Mouse (Mus musculus): Measurements from ENCODE around the gene Tomm22. TPM values are rescaled to one million over a fixed set of nuclear protein-coding genes. Genes with fewer than 3 reads are reported as not detected.
A peak's percentile ranks its signal among the peaks of the same experiment; 100 is the strongest.
"Not testable (repeated sequence)": the region's sequence is repeated elsewhere in the genome, so short reads cannot be mapped to it uniquely, and the experiment has no call there.

The Tomm22 gene
- polyA plus RNA-seq, 1 experiment from 2014 or later: 210 TPM

- WGBS: 76% methylated on average over 4 of the region's 4 CpGs
- Histone ChIP-seq H3K36me3 (peaks cover 34% of the 10 kb centered on the region), H3K4me2 (replicated peaks) (no peak overlapping the region), H3K9me3 (replicated peaks) (no peaks in the 10 kb centered on the region), H3K27ac (replicated peaks) (no peak overlapping the region), H3K4me1 (peaks cover 11% of the 10 kb centered on the region), H3K4me3 (replicated peaks) (no peak overlapping the region), H3K27me3 (no peaks in the 10 kb centered on the region), H3K9ac (no peak overlapping the region)
- ATAC-seq (ENCODE audit: insufficient number of reproducible peaks, low FRiP score, low TSS enrichment, low read depth): no peak
Observed at GRCm38 (mm10) chr15:79661852-79662251, 8.8 kb upstream of the Tomm22 start.

DNA sequence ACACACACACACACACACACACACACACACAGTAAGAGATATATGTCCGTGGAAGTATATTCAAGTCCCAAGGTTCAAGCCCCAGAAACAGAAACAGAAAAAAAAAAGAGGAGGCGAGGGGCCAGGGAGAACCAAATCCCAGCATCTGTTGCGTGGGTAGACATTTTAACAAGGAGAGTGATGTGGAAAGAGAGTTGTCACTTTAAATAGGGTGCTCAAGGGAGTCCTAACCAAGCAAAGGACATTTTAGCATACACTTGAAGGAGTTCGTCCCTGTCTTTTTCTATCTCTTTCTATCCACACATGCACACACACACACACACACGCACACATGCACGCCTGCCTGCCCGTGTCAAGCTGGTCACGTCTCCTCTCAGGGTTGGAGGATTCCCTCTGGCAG, 6.0 kb upstream of the Tomm22 start:
- Histone ChIP-seq H3K9me3 (replicated peaks) (no peaks in the 10 kb centered on the region), H3K27me3 (no peaks in the 10 kb centered on the region), H3K27ac (replicated peaks) (no peak overlapping the region), H3K4me3 (replicated peaks) (no peak overlapping the region), H3K9ac (no peak overlapping the region), H3K4me2 (replicated peaks) (no peak overlapping the region), H3K4me1 (peaks cover 4% of the 10 kb centered on the region), H3K36me3 (peaks cover 41% of the 10 kb centered on the region)
- 87% methylated on average over 8 of the region's 8 CpGs for WGBS
- ATAC-seq (ENCODE audit: insufficient number of reproducible peaks, low FRiP score, low TSS enrichment, low read depth): no peak

DNA sequence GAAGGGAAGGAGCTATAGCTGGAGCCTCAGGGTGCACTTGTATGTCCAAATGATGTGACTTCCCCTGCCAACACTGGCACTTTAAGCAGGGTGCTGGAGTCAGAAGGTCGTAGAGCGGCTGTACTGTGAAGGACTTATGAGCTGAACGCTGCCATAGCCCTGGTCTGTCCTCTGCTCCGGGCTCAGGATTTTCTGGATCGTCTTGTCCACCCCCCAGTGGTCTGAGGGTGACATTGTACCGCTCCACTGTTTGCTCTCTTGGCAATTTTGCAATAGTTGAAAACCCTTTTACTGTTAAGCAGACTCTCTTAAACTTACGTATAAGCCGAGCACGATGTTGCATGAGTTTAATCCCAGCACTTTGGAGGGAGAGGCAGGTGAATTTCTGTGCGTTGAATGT, 1.5 kb upstream of the Tomm22 start:
- Histone ChIP-seq H3K4me1 (peaks cover 13% of the 10 kb centered on the region), H3K9ac (no peak overlapping the region), H3K4me2 (replicated peaks) (no peak overlapping the region), H3K36me3 (peaks cover 42% of the 10 kb centered on the region), H3K27ac (replicated peaks) (no peak overlapping the region), H3K27me3 (no peaks in the 10 kb centered on the region), H3K4me3 (replicated peaks) (no peak overlapping the region), H3K9me3 (replicated peaks) (no peaks in the 10 kb centered on the region)
- no peak for ATAC-seq (ENCODE audit: insufficient number of reproducible peaks, low FRiP score, low TSS enrichment, low read depth)
- WGBS: 70% methylated on average over 10 of the region's 10 CpGs

DNA sequence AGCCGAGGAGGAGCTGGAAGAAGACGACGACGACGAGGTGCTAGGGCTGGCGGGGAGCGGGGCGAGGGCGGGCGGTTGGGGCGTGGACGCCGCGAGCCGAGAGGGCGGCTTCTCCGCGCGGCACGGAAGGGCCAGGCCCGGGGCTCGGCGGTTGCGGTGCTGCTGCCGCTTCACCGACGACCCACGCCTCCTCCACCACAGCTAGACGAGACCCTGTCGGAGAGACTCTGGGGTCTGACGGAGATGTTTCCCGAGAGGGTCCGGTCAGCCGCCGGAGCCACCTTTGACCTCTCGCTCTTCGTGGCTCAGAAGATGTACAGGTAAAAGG, 275 bp downstream of the Tomm22 start:
- Histone ChIP-seq H3K9ac (peak overlapping the region; percentile 78), H3K4me3 (replicated peaks) (peak overlapping the region; percentile 91), H3K27ac (replicated peaks) (peak overlapping the region; percentile 60; the same call in 1 of the 2 replicates), H3K4me2 (replicated peaks) (peak overlapping the region; percentile 73), H3K36me3 (peaks cover 51% of the 10 kb centered on the region), H3K9me3 (replicated peaks) (no peaks in the 10 kb centered on the region), H3K27me3 (no peaks in the 10 kb centered on the region), H3K4me1 (peaks cover 13% of the 10 kb centered on the region)
- ATAC-seq (ENCODE audit: insufficient number of reproducible peaks, low FRiP score, low TSS enrichment, low read depth): no peak
- WGBS: under 1% methylated on average over 37 of the region's 37 CpGs

- peaks cover 50% of the 10 kb centered on the region for H3K36me3 ChIP-seq
Observed at GRCm38 (mm10) chr15:79671828-79672348, 1.2 kb downstream of the Tomm22 start.

GRCm38 (mm10) chr15:79677936-79678335, 7.3 kb downstream of the Tomm22 start:
- Histone ChIP-seq H3K4me3 (replicated peaks) (no peak overlapping the region), H3K27ac (replicated peaks) (no peak overlapping the region), H3K36me3 (peaks cover 50% of the 10 kb centered on the region), H3K9me3 (replicated peaks) (no peaks in the 10 kb centered on the region), H3K27me3 (no peaks in the 10 kb centered on the region), H3K4me2 (replicated peaks) (no peak overlapping the region), H3K9ac (no peak overlapping the region), H3K4me1 (peaks cover 12% of the 10 kb centered on the region)
- no peak for ATAC-seq (ENCODE audit: insufficient number of reproducible peaks, low FRiP score, low TSS enrichment, low read depth)
- WGBS: 80% methylated on average over 2 of the region's 2 CpGs

More at GRCm38 (mm10) chr15:79671828-79672348, 1.2 kb downstream of the Tomm22 start:
- not testable (repeated sequence) for H3K9ac ChIP-seq; H3K27ac ChIP-seq (replicated peaks); H3K27me3 ChIP-seq; H3K9me3 ChIP-seq (replicated peaks); ATAC-seq (ENCODE audit: insufficient number of reproducible peaks, low FRiP score, low TSS enrichment, low read depth)
- Histone ChIP-seq H3K4me1 (peaks cover 13% of the 10 kb centered on the region), H3K4me3 (replicated peaks) (peak overlapping the region; percentile 91), H3K4me2 (replicated peaks) (peak overlapping the region; percentile 73)
- WGBS: 68% methylated on average over 11 of the region's 11 CpGs

GRCm38 (mm10) chr15:79681973-79682372, 11.3 kb downstream of the Tomm22 start:
- Histone ChIP-seq H3K4me2 (replicated peaks) (no peak overlapping the region), H3K27me3 (no peaks in the 10 kb centered on the region), H3K9me3 (replicated peaks) (no peaks in the 10 kb centered on the region), H3K36me3 (peaks cover 16% of the 10 kb centered on the region; the same call in 1 of the 2 replicates), H3K4me3 (replicated peaks) (no peak overlapping the region), H3K9ac (no peak overlapping the region), H3K4me1 (peaks cover 48% of the 10 kb centered on the region), H3K27ac (replicated peaks) (no peak overlapping the region)
- no peak for ATAC-seq (ENCODE audit: insufficient number of reproducible peaks, low FRiP score, low TSS enrichment, low read depth)
- 85% methylated on average over 4 of the region's 4 CpGs for WGBS

GRCm38 (mm10) chr15:79683146-79683545, 12.5 kb downstream of the Tomm22 start:
- Histone ChIP-seq H3K27me3 (no peaks in the 10 kb centered on the region), H3K4me1 (peaks cover 48% of the 10 kb centered on the region), H3K4me3 (replicated peaks) (no peak overlapping the region), H3K36me3 (0 out of 2 replicates have a peak, but pooled peaks cover 10% of the 10 kb centered on the region), H3K9me3 (replicated peaks) (no peaks in the 10 kb centered on the region), H3K9ac (no peak overlapping the region), H3K27ac (replicated peaks) (no peak overlapping the region), H3K4me2 (replicated peaks) (no peak overlapping the region)
- WGBS: 73% methylated on average over 6 of the region's 6 CpGs
- no peak for ATAC-seq (ENCODE audit: insufficient number of reproducible peaks, low FRiP score, low TSS enrichment, low read depth)

DNA sequence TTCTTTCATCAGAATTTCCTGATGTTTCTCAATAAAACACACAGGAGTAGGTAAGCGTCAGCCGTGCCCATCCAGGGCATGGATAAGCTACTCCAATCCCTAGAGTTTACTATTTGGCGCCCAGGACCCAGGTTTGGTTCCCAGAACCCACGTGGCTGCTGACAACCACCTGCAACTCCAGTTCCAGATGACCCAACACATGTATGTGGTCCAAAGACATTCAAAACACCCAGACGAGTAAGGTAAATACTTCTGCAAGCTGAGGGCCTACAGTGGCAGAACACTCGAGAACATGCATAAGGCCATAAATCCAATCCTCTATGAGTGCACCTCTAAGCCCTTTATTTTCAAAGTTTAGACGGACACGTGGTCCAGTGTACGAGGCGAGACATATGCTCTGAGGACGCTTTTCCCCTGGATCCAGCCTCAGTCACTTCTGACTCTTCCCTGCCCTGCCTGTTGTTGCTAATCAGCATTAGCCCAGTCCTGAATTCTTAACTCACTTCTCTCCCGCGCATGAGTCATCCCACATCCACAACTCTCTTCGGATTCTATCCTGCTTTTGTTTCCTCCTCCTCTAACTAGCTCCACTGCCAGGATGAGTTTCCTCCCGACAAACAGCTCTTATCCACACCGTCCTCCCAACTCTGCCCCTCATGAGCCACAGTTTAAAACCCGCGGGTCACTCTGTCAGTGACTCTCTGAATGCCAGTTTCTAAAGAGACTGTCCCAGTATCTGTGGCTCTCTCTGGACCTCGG, 13.2 kb downstream of the Tomm22 start:
- H3K9ac ChIP-seq: 0 out of 2 replicates have a peak overlapping the region, but pooled peaks have one; percentile 4
- H3K27ac ChIP-seq (replicated peaks): no peak overlapping the region
- H3K4me2 ChIP-seq (replicated peaks): peak overlapping the region; percentile 73
- H3K36me3 ChIP-seq: 0 out of 2 replicates have a peak, but pooled peaks cover 10% of the 10 kb centered on the region
- no peaks in the 10 kb centered on the region for H3K9me3 ChIP-seq (replicated peaks)
- WGBS: 61% methylated on average over 19 of the region's 19 CpGs
- H3K27me3 ChIP-seq: no peaks in the 10 kb centered on the region
- H3K4me1 ChIP-seq: peaks cover 53% of the 10 kb centered on the region
- H3K4me3 ChIP-seq (replicated peaks): peak overlapping the region; percentile 94
- ATAC-seq (ENCODE audit: insufficient number of reproducible peaks, low FRiP score, low TSS enrichment, low read depth): no peak

- no peak for ATAC-seq (ENCODE audit: insufficient number of reproducible peaks, low FRiP score, low TSS enrichment, low read depth)
- H3K4me1 ChIP-seq: peaks cover 54% of the 10 kb centered on the region
- 0 out of 2 replicates have a peak overlapping the region, but pooled peaks have one; percentile 47 for H3K9ac ChIP-seq
- WGBS: 71% methylated on average over 6 of the region's 6 CpGs
- H3K9me3 ChIP-seq (replicated peaks): no peaks in the 10 kb centered on the region
- H3K27me3 ChIP-seq: no peaks in the 10 kb centered on the region
- H3K4me3 ChIP-seq (replicated peaks): peak overlapping the region; percentile 94
- H3K36me3 ChIP-seq: 0 out of 2 replicates have a peak, but pooled peaks cover 7% of the 10 kb centered on the region
- peak overlapping the region; percentile 73 for H3K4me2 ChIP-seq (replicated peaks)
- H3K27ac ChIP-seq (replicated peaks): no peak overlapping the region
Observed at GRCm38 (mm10) chr15:79684616-79685015, 14.0 kb downstream of the Tomm22 start.

DNA sequence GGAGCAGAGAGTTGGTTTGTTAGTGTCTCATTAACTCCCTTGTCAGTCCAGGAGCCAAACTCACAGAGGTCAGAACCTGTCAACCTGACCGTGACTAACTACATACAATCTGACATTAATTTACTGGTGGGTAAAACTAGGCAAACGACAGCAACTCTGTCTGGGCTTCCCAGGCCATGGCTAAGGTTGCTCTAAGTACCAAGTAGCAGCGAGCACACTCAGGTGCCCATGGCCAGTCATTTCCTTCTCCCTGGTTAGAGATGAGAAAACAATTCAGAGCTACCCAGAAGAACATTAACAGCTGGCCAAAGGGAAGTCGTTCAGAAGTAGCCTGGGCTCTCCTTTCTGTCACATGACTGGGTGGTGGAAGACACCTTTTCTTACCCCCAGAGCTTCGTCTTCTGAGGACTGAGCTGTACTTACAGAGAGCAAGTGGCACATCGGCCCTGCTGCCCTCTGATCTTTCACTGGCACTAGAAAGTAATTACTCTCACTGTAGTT, 14.5 kb downstream of the Tomm22 start:
- peak overlapping the region; percentile 73 for H3K4me2 ChIP-seq (replicated peaks)
- no peak for ATAC-seq (ENCODE audit: insufficient number of reproducible peaks, low FRiP score, low TSS enrichment, low read depth)
- H3K36me3 ChIP-seq: 0 out of 2 replicates have a peak, but pooled peaks cover 7% of the 10 kb centered on the region
- peaks cover 59% of the 10 kb centered on the region for H3K4me1 ChIP-seq
- peak overlapping the region; percentile 94 for H3K4me3 ChIP-seq (replicated peaks)
- 26% methylated on average over 6 of the region's 6 CpGs for WGBS
- H3K27ac ChIP-seq (replicated peaks): no peak overlapping the region
- no peaks in the 10 kb centered on the region for H3K27me3 ChIP-seq
- no peaks in the 10 kb centered on the region for H3K9me3 ChIP-seq (replicated peaks)
- 0 out of 2 replicates have a peak overlapping the region, but pooled peaks have one; percentile 47 for H3K9ac ChIP-seq

All from embryonic facial prominence, embryonic 15.5 days (tissue).